8 mouse cellular contexts compared by ENCODE assay signal in the genomic region with DNA sequence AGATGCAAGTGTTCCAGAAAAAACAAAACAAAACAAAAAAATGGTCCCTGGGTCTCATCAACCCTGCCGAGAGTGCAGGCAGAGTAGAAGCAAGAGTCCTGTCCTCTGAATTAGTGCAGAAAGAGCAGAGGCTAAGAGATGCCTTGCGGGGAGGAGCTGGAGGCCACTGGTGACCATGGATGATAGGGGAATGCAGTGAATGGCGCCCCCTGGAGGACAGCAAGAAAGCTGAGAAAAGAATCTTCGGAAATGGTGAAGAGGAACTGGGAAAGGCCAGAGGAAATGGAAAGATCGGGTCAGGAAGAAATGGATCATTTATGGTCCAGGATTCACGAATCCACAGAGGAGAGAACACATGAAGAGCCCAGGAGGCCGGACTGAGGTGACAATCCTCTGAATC.
DNase-seq lines count a peak whose midpoint lies in the region; ATAC-seq and TF ChIP-seq lines count a peak whose summit lies in the region.

No protein-coding gene starts in this region.

- TF ChIP-seq CTCF in gastrocnemius, adult 2 months (IDR thresholded peaks at IDR 0.05), result peak; percentile 92

- no peaks in the 10 kb centered on the region for H3K27me3 ChIP-seq in hindbrain, embryonic 11.5 days (ENCODE audit: control insufficient read depth, insufficient read depth, low read length)
- H3K27me3 ChIP-seq in hindbrain, embryonic 13.5 days, result no peaks in the 10 kb centered on the region
- no peaks in the 10 kb centered on the region for H3K27me3 ChIP-seq in intestine, embryonic 15.5 days (replicated peaks)
- H3K27me3 ChIP-seq in midbrain, embryonic 14.5 days (ENCODE audit: control insufficient read depth, insufficient read depth, low read length), result no peaks in the 10 kb centered on the region
- H3K27me3 ChIP-seq in splenic B cell, adult 2 months (ENCODE audit: control insufficient read depth, insufficient read depth, low read length, poor library complexity, severe bottlenecking), result no peaks in the 10 kb centered on the region

- WGBS in hindbrain, embryonic 11.5 days, result 45% methylated on average over 7 of the region's 7 CpGs
- WGBS in hindbrain, embryonic 13.5 days, result 33% methylated on average over 7 of the region's 7 CpGs
- 27% methylated on average over 7 of the region's 7 CpGs for WGBS in intestine, embryonic 15.5 days
- 34% methylated on average over 7 of the region's 7 CpGs for WGBS in midbrain, embryonic 14.5 days

- no peaks in the 10 kb centered on the region for H3K9me3 ChIP-seq in hindbrain, embryonic 11.5 days (ENCODE audit: control insufficient read depth, low read length)
- H3K9me3 ChIP-seq in hindbrain, embryonic 13.5 days, result no peaks in the 10 kb centered on the region
- no peaks in the 10 kb centered on the region for H3K9me3 ChIP-seq in intestine, embryonic 15.5 days
- H3K9me3 ChIP-seq in midbrain, embryonic 14.5 days (ENCODE audit: control insufficient read depth, low read length), result no peaks in the 10 kb centered on the region

- H3K4me2 ChIP-seq in hindbrain, embryonic 11.5 days (replicated peaks; ENCODE audit: low read depth, low read length), result no peak overlapping the region
- no peak overlapping the region for H3K4me2 ChIP-seq in hindbrain, embryonic 13.5 days
- peak overlapping the region; percentile 49 for H3K4me2 ChIP-seq in intestine, embryonic 15.5 days (replicated peaks)
- H3K4me2 ChIP-seq in midbrain, embryonic 14.5 days (ENCODE audit: low read length), result no peak overlapping the region

- H3K4me3 ChIP-seq in hindbrain, embryonic 11.5 days (ENCODE audit: low read depth, low read length), result no peak overlapping the region
- no peak overlapping the region for H3K4me3 ChIP-seq in hindbrain, embryonic 13.5 days
- H3K4me3 ChIP-seq in gastrocnemius, adult 2 months, result peak overlapping the region; percentile 62
- H3K4me3 ChIP-seq in intestine, embryonic 15.5 days (replicated peaks), result peak overlapping the region; percentile 17
- no peak overlapping the region for H3K4me3 ChIP-seq in midbrain, embryonic 14.5 days (replicated peaks; ENCODE audit: low read depth, low read length)

- no peaks in the 10 kb centered on the region for H3K36me3 ChIP-seq in hindbrain, embryonic 11.5 days (ENCODE audit: control insufficient read depth, insufficient read depth, low read length)
- no peaks in the 10 kb centered on the region for H3K36me3 ChIP-seq in hindbrain, embryonic 13.5 days
- H3K36me3 ChIP-seq in intestine, embryonic 15.5 days, result no peaks in the 10 kb centered on the region
- H3K36me3 ChIP-seq in midbrain, embryonic 14.5 days (ENCODE audit: control insufficient read depth, insufficient read depth, low read length), result no peaks in the 10 kb centered on the region
- no peaks in the 10 kb centered on the region for H3K36me3 ChIP-seq in splenic B cell, adult 2 months (ENCODE audit: control insufficient read depth, insufficient read depth, low read length, poor library complexity, severe bottlenecking)

- no peak overlapping the region for H3K27ac ChIP-seq in hindbrain, embryonic 11.5 days (ENCODE audit: low read depth, low read length)
- H3K27ac ChIP-seq in hindbrain, embryonic 13.5 days, result no peak overlapping the region
- H3K27ac ChIP-seq in gastrocnemius, adult 2 months, result peak overlapping the region; percentile 63; the same call in 1 of the 2 replicates
- no peak overlapping the region for H3K27ac ChIP-seq in intestine, embryonic 15.5 days
- H3K27ac ChIP-seq in midbrain, embryonic 14.5 days (replicated peaks; ENCODE audit: low read depth, low read length), result no peak overlapping the region

- H3K9ac ChIP-seq in hindbrain, embryonic 11.5 days (ENCODE audit: low read depth, low read length), result no peak overlapping the region
- H3K9ac ChIP-seq in hindbrain, embryonic 13.5 days, result no peak overlapping the region
- 0 out of 2 replicates have a peak overlapping the region, but pooled peaks have one; percentile 0 for H3K9ac ChIP-seq in intestine, embryonic 15.5 days
- H3K9ac ChIP-seq in midbrain, embryonic 14.5 days (replicated peaks; ENCODE audit: low read length), result no peak overlapping the region

- intact Hi-C loops in gastrocnemius, adult 2 months (cut with DNase I), result loop anchor here (2.0 kb wide), 3 partner anchors 78 to 470 kb away; no protein-coding TSS in a partner anchor
- intact Hi-C loops in left cerebral cortex, postnatal 14 days (cut with DNase I), result loop anchor here (2.0 kb wide), 1 partner anchor 470 kb away; no protein-coding TSS in a partner anchor

- ATAC-seq in hindbrain, embryonic 11.5 days (ENCODE audit: low FRiP score), result 0 out of 2 replicates have a peak, but pooled peaks have one; percentile 51
- no peak for ATAC-seq in hindbrain, embryonic 13.5 days (ENCODE audit: low FRiP score)
- peak; percentile 56 for ATAC-seq in intestine, embryonic 15.5 days
- ATAC-seq in midbrain, embryonic 14.5 days (ENCODE audit: low FRiP score, low TSS enrichment), result no peak

- H3K4me1 ChIP-seq in hindbrain, embryonic 11.5 days (replicated peaks; ENCODE audit: control insufficient read depth, insufficient read depth, low read length), result no peaks in the 10 kb centered on the region
- peaks cover 32% of the 10 kb centered on the region for H3K4me1 ChIP-seq in hindbrain, embryonic 13.5 days (replicated peaks)
- H3K4me1 ChIP-seq in intestine, embryonic 15.5 days (replicated peaks), result no peaks in the 10 kb centered on the region; the same call in 1 of the 2 replicates
- H3K4me1 ChIP-seq in midbrain, embryonic 14.5 days (ENCODE audit: control insufficient read depth, insufficient read depth, low read length), result peaks cover 11% of the 10 kb centered on the region

- peak; percentile 70 for DNase-seq in hindbrain, embryonic 11.5 days (ENCODE audit: low spot score)
- DNase-seq in cerebellum, adult 8-10 months, result peak; percentile 83
- peak; percentile 86 for DNase-seq in gastrocnemius, adult 2 months
- peak; percentile 30 to 72 for DNase-seq in left cerebral cortex, postnatal 14 days (ENCODE audit: low spot score in 2 of 2)
- DNase-seq in midbrain, embryonic 14.5 days, result peak; percentile 70
- DNase-seq in splenic B cell, adult 2 months (ENCODE audit: low read depth, low spot score), result peak; percentile 57

Comparison
In these comparisons a context has a peak if more than half of its experiments do, and no peak if none do; other contexts are left out.
1. ATAC-seq: peak in hindbrain, embryonic 11.5 days (single experiment) and intestine, embryonic 15.5 days (single experiment); none in hindbrain, embryonic 13.5 days (single experiment) and midbrain, embryonic 14.5 days (single experiment).
2. H3K4me3 ChIP-seq: peak in gastrocnemius, adult 2 months (single experiment) and intestine, embryonic 15.5 days (single experiment); none in hindbrain, embryonic 11.5 days (single experiment), hindbrain, embryonic 13.5 days (single experiment) and midbrain, embryonic 14.5 days (single experiment).
3. Peak in every context shown above with its lines, with median percentiles within 50 percentile points of each other: DNase-seq.